Mouse (Mus musculus) WW6 (cell line): Measurements from ENCODE around the gene Per1.

Source experiments
- DNase-seq: peaks from one replicate; pipeline ENCODE4 v3.0.0-alpha.2; 2013; ENCODE audit warnings: low read depth, low spot score

Gene Per1

GRCm38 (mm10) chr11:69094697-69095429 is at the start of gene Per1:
Gene Per1, plus strand, starts transcription at chr11:69095217.
- peak; percentile 100 for DNase-seq

DNA sequence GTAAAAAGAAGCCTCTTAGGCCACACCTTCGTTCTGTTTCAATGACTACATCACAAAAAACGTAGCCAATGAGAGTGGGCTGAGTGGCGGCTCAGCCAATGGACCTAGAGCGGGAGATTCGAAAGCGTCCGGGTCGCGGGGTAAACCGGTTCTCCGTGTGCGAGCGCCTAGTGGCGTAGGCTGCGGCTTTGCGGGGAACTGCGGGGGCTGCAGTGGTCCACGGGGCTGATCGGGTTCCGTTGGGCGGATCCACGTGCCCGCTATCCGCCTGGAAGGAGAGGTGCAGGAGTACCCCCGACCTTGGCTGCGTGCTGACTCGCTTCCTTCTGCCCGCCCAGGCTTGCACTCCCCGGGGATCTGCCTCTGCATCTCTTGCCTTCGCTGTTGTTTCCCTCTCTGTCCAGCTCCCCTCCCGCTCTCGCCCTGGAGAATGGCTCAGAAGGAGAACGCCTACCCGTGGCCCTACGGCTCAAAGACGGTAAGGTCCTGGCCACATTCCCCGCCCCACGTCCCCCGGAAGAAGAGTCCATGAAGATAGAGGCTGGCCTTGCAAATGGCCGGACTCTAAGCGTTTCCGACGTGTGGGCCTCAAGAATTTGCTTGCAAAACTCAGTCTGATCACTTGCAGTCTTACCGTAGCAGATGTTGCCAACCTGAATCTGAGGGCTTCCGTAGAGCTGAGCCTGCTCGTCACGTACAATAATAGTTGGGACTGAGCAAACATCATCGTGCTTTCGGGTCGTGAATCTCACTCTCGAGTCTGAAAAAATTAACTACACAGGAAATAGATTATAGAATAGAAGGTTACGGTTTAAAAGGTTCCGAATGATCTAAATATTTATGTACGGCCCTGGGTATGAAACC is 49.3 kb upstream of the Per1 start, which contains the start of gene Aurkb:
Gene Aurkb (plus strand): TSS at position 117 of the 864 bp plus-strand sequence.
- DNase-seq = peak; percentile 82

DNA sequence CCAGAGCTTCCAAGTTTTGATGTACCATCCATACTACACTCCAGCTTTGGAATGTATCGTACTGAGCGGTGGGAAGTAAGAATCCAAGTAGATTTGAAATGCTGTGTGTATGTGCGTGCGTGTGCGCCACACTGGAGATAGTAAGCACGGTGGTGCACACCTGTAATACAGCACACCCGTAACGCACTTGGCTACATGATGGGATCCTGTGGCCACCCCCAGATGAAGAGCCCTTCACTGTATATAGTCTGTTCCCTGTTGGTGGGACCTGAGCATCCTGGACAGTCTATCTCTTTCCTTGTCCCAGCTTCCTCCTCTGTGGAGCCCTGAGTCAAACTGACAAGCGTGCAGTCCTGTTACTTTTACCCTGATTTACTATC is 48.6 kb upstream of the Per1 start:
- no peak for DNase-seq

- no peak for DNase-seq
Measured at GRCm38 (mm10) chr11:69047592-69047991, 47.4 kb upstream of the Per1 start.

DNA sequence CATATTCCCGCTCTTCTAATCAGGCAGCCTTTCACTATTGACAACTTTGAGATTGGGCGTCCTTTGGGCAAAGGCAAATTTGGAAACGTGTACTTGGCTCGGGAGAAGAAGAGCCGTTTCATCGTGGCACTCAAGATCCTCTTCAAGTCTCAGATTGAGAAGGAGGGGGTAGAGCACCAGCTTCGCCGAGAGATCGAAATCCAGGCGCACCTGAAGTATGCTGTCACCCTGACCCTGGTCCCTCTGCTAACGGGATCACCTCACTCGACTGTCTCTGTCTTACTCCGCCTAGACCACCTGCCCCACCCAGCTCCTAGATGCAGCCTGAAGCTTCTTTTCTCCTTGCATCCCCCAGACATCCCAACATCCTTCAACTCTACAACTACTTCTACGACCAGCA is 46.9 kb upstream of the Per1 start:
- DNase-seq = no peak

DNA sequence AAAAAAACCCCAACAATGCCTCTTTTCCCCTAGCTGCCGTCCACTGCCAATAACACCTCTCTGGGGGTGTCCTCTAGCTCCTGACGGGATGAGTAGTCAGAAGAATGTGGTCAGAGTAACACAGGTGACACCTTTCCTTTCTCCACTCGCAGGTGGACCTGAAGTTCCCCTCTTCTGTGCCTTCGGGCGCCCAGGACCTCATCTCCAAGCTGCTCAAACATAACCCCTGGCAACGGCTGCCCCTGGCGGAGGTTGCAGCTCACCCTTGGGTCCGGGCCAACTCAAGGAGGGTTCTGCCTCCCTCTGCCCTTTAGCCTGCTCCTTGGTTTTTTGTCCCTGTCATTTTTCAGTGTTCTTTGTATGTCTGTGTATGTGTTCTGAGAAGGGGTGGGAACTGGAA is 44.3 kb upstream of the Per1 start:
- no peak for DNase-seq

GRCm38 (mm10) chr11:69051771-69052170 is 43.2 kb upstream of the Per1 start:
- DNase-seq = no peak

DNA sequence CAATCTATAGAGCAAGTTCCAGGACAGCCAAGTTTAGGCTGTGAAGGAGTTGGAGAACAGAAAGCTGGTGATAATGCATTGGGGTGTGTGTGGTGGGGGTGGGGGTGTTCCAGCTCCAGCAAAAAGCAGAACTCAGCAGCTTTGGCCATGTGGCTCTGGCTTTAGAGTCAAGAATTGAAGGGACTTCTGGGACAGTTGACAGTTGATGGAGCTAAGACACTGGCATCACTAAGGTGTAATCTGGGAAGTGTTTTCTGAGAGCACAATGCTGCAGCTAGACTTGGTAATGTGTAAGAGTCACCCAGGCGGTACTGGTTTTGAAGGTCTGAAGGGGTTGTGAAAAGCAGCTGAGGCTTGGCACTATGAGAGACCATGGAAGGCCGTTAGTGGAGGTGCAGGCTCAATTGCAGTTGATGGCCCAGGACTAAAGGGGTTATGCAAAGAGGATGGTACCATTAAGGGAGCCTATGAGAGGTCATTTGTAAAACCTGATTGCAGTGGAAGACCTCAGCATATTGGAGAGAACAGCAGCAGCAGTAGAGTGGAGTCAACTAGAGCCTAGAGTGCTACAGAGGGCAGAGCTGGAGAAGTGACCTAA is 42.1 kb upstream of the Per1 start:
- DNase-seq = no peak

DNA sequence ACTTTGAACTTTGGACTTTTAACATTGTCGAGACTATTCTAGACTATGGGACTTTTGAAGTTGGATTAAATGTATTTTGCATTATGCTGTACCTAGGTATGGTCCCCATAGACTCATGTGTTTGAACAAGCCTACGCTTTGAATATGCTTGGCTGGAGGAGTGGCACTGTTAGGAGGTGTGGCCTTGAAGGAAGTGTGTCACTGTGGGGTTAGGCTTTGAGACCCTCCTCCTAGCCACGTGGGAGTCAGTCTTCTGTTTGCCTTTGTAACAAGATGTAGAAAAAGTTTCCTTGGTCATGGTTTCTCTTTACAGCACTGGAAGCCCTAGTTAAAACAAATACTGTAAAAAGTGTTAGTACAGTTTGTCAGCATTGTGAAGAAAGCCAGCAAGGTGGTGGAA is 41.2 kb upstream of the Per1 start:
- no peak for DNase-seq

DNA sequence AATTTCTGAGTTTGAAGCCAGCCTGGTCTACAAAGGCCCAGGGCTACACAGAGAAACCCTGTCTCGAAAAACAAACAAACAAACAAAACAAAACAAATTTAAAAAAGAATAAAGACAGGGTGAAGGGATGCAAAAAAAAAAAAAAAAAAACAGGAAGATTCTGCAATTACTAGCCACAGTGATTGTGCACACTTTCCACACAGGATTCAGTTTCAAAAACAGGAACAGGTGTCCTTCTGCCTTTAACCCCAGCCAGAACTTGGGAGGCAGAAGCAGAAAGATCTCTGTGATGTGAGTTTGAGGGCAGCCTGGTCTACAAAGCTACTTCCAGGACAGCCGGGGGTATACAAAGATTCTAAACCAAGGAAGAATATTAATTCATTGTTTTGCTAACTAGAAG is 36.8 kb upstream of the Per1 start:
- DNase-seq = no peak

GRCm38 (mm10) chr11:69058729-69059356 is 36.2 kb upstream of the Per1 start:
- DNase-seq = no peak

GRCm38 (mm10) chr11:69059357-69059974 is 35.6 kb upstream of the Per1 start, which contains the start of gene Borcs6:
Gene Borcs6, plus strand, starts transcription at chr11:69059717.
- DNase-seq = peak; percentile 99

- no peak for DNase-seq
Measured at GRCm38 (mm10) chr11:69059975-69060411, 35.0 kb upstream of the Per1 start.

DNA sequence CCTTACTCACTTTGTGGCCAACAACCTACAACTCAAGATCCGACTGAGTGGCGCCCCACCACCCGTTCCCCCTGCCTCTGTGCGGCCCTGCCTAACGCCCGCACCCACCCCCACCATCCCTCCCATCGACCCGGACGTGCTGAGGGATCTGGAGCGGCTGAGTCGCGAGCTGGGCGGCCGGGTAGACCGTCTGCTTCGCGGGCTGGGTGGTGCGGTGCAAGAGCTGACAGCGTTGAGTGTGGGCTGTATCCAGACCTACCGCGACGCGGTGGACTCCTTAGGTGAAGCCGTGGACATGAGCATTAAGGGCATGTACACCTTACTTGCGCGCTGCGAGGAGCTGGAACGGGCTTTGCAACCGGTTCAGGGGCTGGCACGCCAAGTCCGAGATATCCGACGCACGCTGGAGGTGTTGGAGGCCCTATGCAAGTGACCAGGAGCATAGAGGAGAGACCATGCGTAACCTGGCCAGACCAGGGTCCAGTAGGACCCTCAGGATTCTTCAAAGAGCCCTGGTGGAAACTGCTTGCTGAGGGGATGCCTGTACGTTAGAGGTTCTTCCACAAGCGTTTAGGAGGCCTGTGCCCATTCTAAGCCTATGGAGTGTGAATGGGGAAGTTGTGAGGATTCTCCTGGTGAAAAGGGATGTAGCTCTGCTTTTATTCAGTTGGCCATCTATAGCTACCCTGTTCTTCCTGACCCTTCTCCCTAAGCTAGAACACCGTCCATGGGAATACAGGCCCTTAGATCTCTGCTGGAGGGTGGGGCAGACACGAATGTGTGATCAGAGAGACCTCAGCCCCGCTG is 34.4 kb upstream of the Per1 start:
- DNase-seq = no peak

GRCm38 (mm10) chr11:69061255-69061912 is 33.6 kb upstream of the Per1 start:
- no peak for DNase-seq

DNA sequence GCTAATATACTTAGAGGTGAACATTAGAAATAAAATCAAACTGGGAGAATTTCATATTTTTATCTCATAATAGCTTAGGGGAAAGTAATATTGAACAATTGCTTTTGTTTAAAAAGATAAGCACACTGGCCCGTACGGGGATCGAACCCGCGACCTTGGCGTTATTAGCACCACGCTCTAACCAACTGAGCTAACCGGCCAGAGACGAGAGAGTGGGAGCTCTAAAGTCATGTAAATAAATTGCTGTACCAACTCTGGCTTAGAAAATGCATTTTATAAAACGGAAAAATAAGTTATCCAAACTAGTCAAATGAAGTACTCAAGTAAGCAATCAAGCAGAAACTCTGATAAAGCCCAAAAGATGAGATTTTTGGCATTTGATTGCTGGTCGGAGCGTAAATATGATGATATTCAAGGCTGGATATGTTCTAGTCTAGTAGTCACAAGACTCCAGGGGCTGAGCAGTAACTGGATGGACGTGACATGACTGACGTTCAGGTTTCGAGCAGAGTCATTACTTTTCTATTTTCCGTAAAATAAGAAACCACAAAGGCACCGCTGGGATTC is 32.7 kb upstream of the Per1 start:
- DNase-seq = no peak

- DNase-seq = peak; percentile 85
Measured at GRCm38 (mm10) chr11:69062761-69063224, 32.2 kb upstream of the Per1 start.

DNA sequence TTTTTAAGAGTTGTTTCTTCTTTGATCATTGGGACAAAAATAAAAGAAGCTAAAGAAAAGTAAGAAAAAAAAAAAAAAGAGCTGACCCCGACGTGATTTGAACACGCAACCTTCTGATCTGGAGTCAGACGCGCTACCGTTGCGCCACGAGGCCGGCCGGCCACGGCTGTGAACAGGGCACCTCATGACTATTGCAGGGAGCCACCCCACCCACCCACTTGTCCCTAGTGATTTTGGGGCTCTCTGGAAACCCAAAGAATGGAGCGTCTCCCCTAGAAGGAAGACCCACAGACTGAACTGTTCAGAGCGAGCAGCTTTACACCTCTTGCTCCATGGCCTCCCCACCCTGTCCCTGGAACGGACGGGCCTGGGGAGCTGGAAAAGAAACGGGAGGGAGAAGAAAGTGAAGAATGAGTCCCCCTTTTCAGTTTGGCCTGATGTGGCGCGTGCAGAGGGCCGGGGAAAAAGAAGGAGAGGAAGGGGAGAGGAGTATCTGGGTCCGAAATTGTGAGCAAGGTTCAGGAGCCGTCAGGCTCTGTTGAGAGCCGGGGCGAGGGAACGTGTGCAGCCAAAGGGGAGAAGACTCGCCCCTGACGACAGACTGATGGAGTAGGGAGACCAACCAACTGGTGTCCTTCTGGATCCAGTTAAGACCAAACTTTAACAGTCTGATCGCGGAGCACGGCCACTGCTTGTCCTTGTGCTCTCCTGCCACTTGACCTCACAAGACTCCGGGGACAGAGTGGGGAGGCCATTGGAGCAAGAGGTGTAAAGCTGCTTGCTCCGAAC is 31.4 kb upstream of the Per1 start:
- DNase-seq = no peak
